Mouse (Mus musculus) activated CD4-positive, CD25-positive, alpha-beta regulatory T cell (primary cell): ENCODE data around the gene Vmn1r185. TPM values are rescaled to one million over a fixed set of nuclear protein-coding genes. Genes with fewer than 3 reads are reported as not detected.

ENCODE experiments used
- polyA plus RNA-seq, 2 experiments: library from polyadenylated mRNA; unstranded; fragments of 100-300 nt; shearing (Covaris generic); gene quantifications; one replicate each; pipeline ENCODE4 v1.2.1; 2017

Gene Vmn1r185
- polyA plus RNA-seq = under 1 TPM in 1 of 2 experiments, not detected in 1; 0.09 TPM

GRCm38 (mm10) chr7:26618364-26618763 lies at the start of gene Vmn1r185:
Vmn1r185 (minus strand) TSS chr7:26618464.

Other genes with a start within 250 kb of the Vmn1r185 start
- gene Nlrp9c, start 214.8 kb downstream of the Vmn1r185 start, polyA plus RNA-seq = not detected
- gene Nlrp4a, start 183.4 kb downstream of the Vmn1r185 start, polyA plus RNA-seq = under 1 TPM in 1 of 2 experiments, not detected in 1; 0.57 TPM
- not detected for gene Nlrp9a, start 83.4 kb downstream of the Vmn1r185 start, polyA plus RNA-seq
- not detected for gene Cyp2b23, start 68.0 kb upstream of the Vmn1r185 start, polyA plus RNA-seq
- under 1 TPM in 1 of 2 experiments, not detected in 1; 0.34 TPM for gene Cyp2b19, start 138.7 kb upstream of the Vmn1r185 start, polyA plus RNA-seq
- not detected for gene Cyp2g1, start 190.4 kb upstream of the Vmn1r185 start, polyA plus RNA-seq
- gene Cyp2a5, start 216.8 kb upstream of the Vmn1r185 start, polyA plus RNA-seq = not detected